Mouse (Mus musculus) MEL (cell line): ENCODE results near the gene Gmppb.

Experiments
- ETS1 ChIP-seq: IDR thresholded peaks from 2 replicates; pipeline ENCODE4 v1.6.1; 2012; ENCODE audit warnings: low read depth, mild to moderate bottlenecking, inconsistent platforms, low read length, improper control_type of control experiment, moderate library complexity
- GABPA ChIP-seq: IDR thresholded peaks from 2 replicates; pipeline ENCODE4 v1.6.1; 2012; ENCODE audit warnings: low read depth, mild to moderate bottlenecking, inconsistent platforms, low read length, improper control_type of control experiment, moderate library complexity
- MXI1 ChIP-seq: IDR thresholded peaks from 2 replicates; pipeline ENCODE4 v1.6.1; 2011; ENCODE audit warnings: mild to moderate bottlenecking, low read depth, low read length, improper control_type of control experiment
- MYB ChIP-seq: IDR thresholded peaks from 2 replicates; pipeline ENCODE4 v1.6.1; 2011; ENCODE audit warnings: mild to moderate bottlenecking, low read depth, low read length, improper control_type of control experiment
- TAL1 ChIP-seq: IDR thresholded peaks from 2 replicates; pipeline ENCODE4 v1.6.1; 2012; ENCODE audit warnings: mild to moderate bottlenecking, inconsistent platforms, low read length, moderate library complexity, mixed read lengths

- TF ChIP-seq ETS1 (no peak), GABPA (no peak), MYB (no peak), MXI1 (no peak), TAL1 (no peak)
Measured at GRCm38 (mm10) chr9:108063361-108063760, 14.3 kb downstream of the Gmppb start.
